Mouse (Mus musculus) lung, embryonic 15.5 days (tissue): Measurements from ENCODE around the gene Foxp1. TPM values are rescaled to one million over a fixed set of nuclear protein-coding genes. Genes with fewer than 3 reads are reported as not detected.
A peak's percentile ranks its signal among the peaks of the same experiment; 100 is the strongest.

Experiments
- ATAC-seq: fragments of 200-750 bp; cut with Nextera tagmentation; 2 replicates; pipeline ENCODE4 v1.8.0; 2017; ENCODE audit warnings: moderate number of reproducible peaks, borderline replicate concordance; ENCODE audit not compliant: low FRiP score, low TSS enrichment; ENCODE audit errors: extremely low read depth
- H3K27ac ChIP-seq: fragments of 300-500 bp; sonication (generic); 2 replicates; pipeline ENCODE4 v1.5.1; 2015; ENCODE audit warnings: moderate library complexity, mild to moderate bottlenecking, inconsistent platforms
- H3K27me3 ChIP-seq: fragments of 300-500 bp; sonication (generic); 2 replicates; pipeline ENCODE4 v1.6.1; 2015; ENCODE audit warnings: inconsistent platforms
- H3K36me3 ChIP-seq: fragments of 300-500 bp; sonication (generic); 2 replicates; pipeline ENCODE4 v1.6.1; 2015; ENCODE audit warnings: inconsistent platforms
- H3K4me1 ChIP-seq: fragments of 300-500 bp; sonication (generic); 2 replicates; pipeline ENCODE4 v1.6.1; 2015; ENCODE audit warnings: inconsistent platforms
- H3K4me2 ChIP-seq: fragments of 300-500 bp; sonication (generic); 2 replicates; pipeline ENCODE4 v1.6.1; 2015; ENCODE audit warnings: inconsistent platforms, mild to moderate bottlenecking, moderate library complexity
- H3K4me3 ChIP-seq: fragments of 300-500 bp; sonication (generic); 2 replicates; pipeline ENCODE4 v1.5.1; 2015; ENCODE audit warnings: mild to moderate bottlenecking, inconsistent platforms
- H3K9ac ChIP-seq: fragments of 300-500 bp; sonication (generic); 2 replicates; pipeline ENCODE4 v1.6.1; 2015; ENCODE audit warnings: inconsistent platforms
- H3K9me3 ChIP-seq: fragments of 300-500 bp; sonication (generic); 2 replicates; pipeline ENCODE4 v1.6.1; 2016; ENCODE audit warnings: inconsistent platforms
- WGBS: fragments of 180-500 bp; shearing (Covaris S2); methylation state at CpG from one replicate; pipeline ENCODE4 v1.1.7; 2015; 5-methylcytosine and 5-hydroxymethylcytosine counted together
- polyA plus RNA-seq: library from polyadenylated mRNA; unstranded; fragments of >200 nt; fragmentation: Nextera tagmentation; extraction: Ambion mirVana; gene quantifications from 2 replicates; pipeline ENCODE4 v1.2.1, GENCODE M21; 2015

Gene Foxp1
- polyA plus RNA-seq, 1 experiment from 2014 or later = 109 TPM

- Histone ChIP-seq H3K4me3 (peak overlapping the region; percentile 47), H3K9ac (peak overlapping the region; percentile 48), H3K36me3 (no peaks in the 10 kb centered on the region), H3K27ac (peak overlapping the region; percentile 88), H3K4me1 (peaks cover 44% of the 10 kb centered on the region), H3K9me3 (no peaks in the 10 kb centered on the region), H3K27me3 (no peaks in the 10 kb centered on the region), H3K4me2 (peak overlapping the region; percentile 66)
- ATAC-seq = no peak; the same call in 1 of the 2 replicates
- 2% methylated on average over 18 of the region's 18 CpGs for WGBS
Observed at GRCm38 (mm10) chr6:99095185-99096104, 427.1 kb downstream of the Foxp1 start.

GRCm38 (mm10) chr6:99094339-99094989 lies 428.1 kb downstream of the Foxp1 start:
- Histone ChIP-seq H3K9me3 (no peaks in the 10 kb centered on the region), H3K9ac (peak overlapping the region; percentile 48), H3K4me1 (peaks cover 36% of the 10 kb centered on the region), H3K27me3 (no peaks in the 10 kb centered on the region), H3K4me2 (peak overlapping the region; percentile 66), H3K4me3 (peak overlapping the region; percentile 47), H3K27ac (peak overlapping the region; percentile 88), H3K36me3 (no peaks in the 10 kb centered on the region)
- 14% methylated on average over 10 of the region's 10 CpGs for WGBS
- ATAC-seq = no peak

GRCm38 (mm10) chr6:99093856-99094255 lies 428.7 kb downstream of the Foxp1 start:
- Histone ChIP-seq H3K27me3 (no peaks in the 10 kb centered on the region), H3K36me3 (no peaks in the 10 kb centered on the region), H3K9ac (no peak overlapping the region), H3K4me3 (peak overlapping the region; percentile 47; the same call in 1 of the 2 replicates), H3K9me3 (no peaks in the 10 kb centered on the region), H3K4me2 (peak overlapping the region; percentile 66), H3K27ac (peak overlapping the region; percentile 88; the same call in 1 of the 2 replicates), H3K4me1 (peaks cover 36% of the 10 kb centered on the region)
- 36% methylated on average over 2 of the region's 2 CpGs for WGBS
- ATAC-seq = no peak

- 27% methylated on average over 5 of the region's 5 CpGs for WGBS
- H3K4me3 ChIP-seq = no peak overlapping the region
- H3K27me3 ChIP-seq = no peaks in the 10 kb centered on the region
- H3K4me1 ChIP-seq = peaks cover 32% of the 10 kb centered on the region
- peak overlapping the region; percentile 21 for H3K4me2 ChIP-seq
- H3K9ac ChIP-seq = no peak overlapping the region
- H3K36me3 ChIP-seq = no peaks in the 10 kb centered on the region
- H3K9me3 ChIP-seq = no peaks in the 10 kb centered on the region
- peak overlapping the region; percentile 49 for H3K27ac ChIP-seq
- ATAC-seq = peak; percentile 25; the same call in 1 of the 2 replicates
Observed at GRCm38 (mm10) chr6:99093208-99093607, 429.3 kb downstream of the Foxp1 start.

- Histone ChIP-seq H3K4me2 (no peak overlapping the region), H3K27me3 (no peaks in the 10 kb centered on the region), H3K9ac (no peak overlapping the region), H3K27ac (no peak overlapping the region), H3K36me3 (no peaks in the 10 kb centered on the region), H3K9me3 (no peaks in the 10 kb centered on the region), H3K4me1 (peaks cover 21% of the 10 kb centered on the region), H3K4me3 (no peak overlapping the region)
- 82% methylated on average over 2 of the region's 2 CpGs for WGBS
- no peak for ATAC-seq
Observed at GRCm38 (mm10) chr6:99091799-99092198, 430.7 kb downstream of the Foxp1 start.

GRCm38 (mm10) chr6:99087598-99087997 lies 434.9 kb downstream of the Foxp1 start:
- WGBS = 69% methylated on average over 7 of the region's 7 CpGs
- no peak for ATAC-seq
- Histone ChIP-seq H3K4me2 (no peak overlapping the region), H3K27me3 (no peaks in the 10 kb centered on the region), H3K27ac (no peak overlapping the region), H3K9ac (no peak overlapping the region), H3K4me3 (no peak overlapping the region), H3K9me3 (no peaks in the 10 kb centered on the region), H3K36me3 (0 out of 2 replicates have a peak, but pooled peaks cover 3% of the 10 kb centered on the region), H3K4me1 (no peaks in the 10 kb centered on the region)

- Histone ChIP-seq H3K4me1 (peaks cover 15% of the 10 kb centered on the region), H3K27ac (no peak overlapping the region), H3K9me3 (no peaks in the 10 kb centered on the region), H3K27me3 (no peaks in the 10 kb centered on the region), H3K4me2 (no peak overlapping the region), H3K4me3 (no peak overlapping the region), H3K9ac (no peak overlapping the region), H3K36me3 (0 out of 2 replicates have a peak, but pooled peaks cover 3% of the 10 kb centered on the region)
- no peak for ATAC-seq
- WGBS = 72% methylated on average over 4 of the region's 4 CpGs
Observed at GRCm38 (mm10) chr6:99084956-99085355, 437.6 kb downstream of the Foxp1 start.

- no peak overlapping the region for H3K4me3 ChIP-seq
Observed at GRCm38 (mm10) chr6:99081259-99081658, 441.3 kb downstream of the Foxp1 start.

GRCm38 (mm10) chr6:99079041-99079835 lies 443.3 kb downstream of the Foxp1 start:
- no peak overlapping the region for H3K4me2 ChIP-seq
- no peak overlapping the region for H3K9ac ChIP-seq
- no peaks in the 10 kb centered on the region for H3K27me3 ChIP-seq
- no peaks in the 10 kb centered on the region for H3K9me3 ChIP-seq
- 65% methylated on average over 10 of the region's 10 CpGs for WGBS
- peaks cover 23% of the 10 kb centered on the region for H3K36me3 ChIP-seq
- peaks cover 15% of the 10 kb centered on the region for H3K4me1 ChIP-seq
- no peak overlapping the region for H3K4me3 ChIP-seq
- no peak for ATAC-seq
- H3K27ac ChIP-seq = no peak overlapping the region

More at GRCm38 (mm10) chr6:99081259-99081658, 441.3 kb downstream of the Foxp1 start:
- H3K4me1 ChIP-seq = peaks cover 15% of the 10 kb centered on the region
- peaks cover 3% of the 10 kb centered on the region; the same call in 1 of the 2 replicates for H3K36me3 ChIP-seq
- no peak overlapping the region for H3K4me2 ChIP-seq
- no peaks in the 10 kb centered on the region for H3K27me3 ChIP-seq
- no peaks in the 10 kb centered on the region for H3K9me3 ChIP-seq
- ATAC-seq = peak; percentile 64; the same call in 1 of the 2 replicates
- WGBS = 5% methylated on average over 5 of the region's 5 CpGs
- H3K27ac ChIP-seq = 0 out of 2 replicates have a peak overlapping the region, but pooled peaks have one; percentile 11
- H3K9ac ChIP-seq = no peak overlapping the region

- no peak for ATAC-seq
- H3K4me1 ChIP-seq = peaks cover 15% of the 10 kb centered on the region
- H3K9ac ChIP-seq = no peak overlapping the region
- H3K27ac ChIP-seq = no peak overlapping the region
- H3K27me3 ChIP-seq = no peaks in the 10 kb centered on the region
- 85% methylated on average over 4 of the region's 4 CpGs for WGBS
- H3K4me3 ChIP-seq = no peak overlapping the region
- H3K9me3 ChIP-seq = no peaks in the 10 kb centered on the region
- H3K4me2 ChIP-seq = no peak overlapping the region
- peaks cover 23% of the 10 kb centered on the region for H3K36me3 ChIP-seq
Observed at GRCm38 (mm10) chr6:99078089-99078488, 444.4 kb downstream of the Foxp1 start.
